In genomic region chr7:131371880-131372651, GRCm38 (mm10) we compare ENCODE assay signal across 8 mouse cellular contexts. TPM values are rescaled to one million over a fixed set of nuclear protein-coding genes. Genes with fewer than 3 reads are reported as not detected.
A peak's percentile ranks its signal among the peaks of the same experiment; 100 is the strongest.
DNase-seq lines count a peak whose midpoint lies in the region; ATAC-seq lines count a peak whose summit lies in the region.

No protein-coding gene starts in this region.

- H3K36me3 ChIP-seq in heart, embryonic 14.5 days (ENCODE audit: control insufficient read depth, insufficient read depth, low read length): peaks cover 14% of the 10 kb centered on the region

- WGBS in heart, embryonic 14.5 days: 66% methylated on average over 9 of the region's 9 CpGs

- H3K9me3 ChIP-seq in heart, embryonic 14.5 days (ENCODE audit: control insufficient read depth, low read length): no peaks in the 10 kb centered on the region

- intact Hi-C loops in heart, postnatal 36 days (cut with DNase I): loop anchor here (5.0 kb wide), 2 partner anchors 180 to 510 kb away; no protein-coding TSS in a partner anchor

- DNase-seq in heart, postnatal 36 days: no peak
- DNase-seq in NIH3T3 (ENCODE audit: low read depth): peak; percentile 68
- peak; percentile 10 for DNase-seq in forelimb bud, embryonic 11.5 days (ENCODE audit: low read depth, low spot score)
- DNase-seq in right cerebral cortex, postnatal 25 days: no peak
- DNase-seq in cerebellum, adult 8-10 months: no peak

- peak overlapping the region in 1 of 2 experiments; percentile 63; a peak in 2 of 4 replicates for H3K4me3 ChIP-seq in heart, embryonic 14.5 days (ENCODE audit: control insufficient read depth in 1 of 2, insufficient read depth in 1 of 2, low read depth in 1 of 2, low read length in 2 of 2)

- ATAC-seq in heart, embryonic 14.5 days (ENCODE audit: insufficient number of reproducible peaks, insufficient read depth, low FRiP score, low read depth): no peak
- peak; percentile 24 for ATAC-seq in megakaryocyte, adult 5-6 weeks (ENCODE audit: poor library complexity, severe bottlenecking)
- no peak for ATAC-seq in frontal cortex, adult (ENCODE audit: low TSS enrichment)

- H3K4me2 ChIP-seq in heart, embryonic 14.5 days (ENCODE audit: low read length): peak overlapping the region; percentile 65

- H3K27me3 ChIP-seq in heart, embryonic 14.5 days (ENCODE audit: control insufficient read depth, insufficient read depth, low read length): no peaks in the 10 kb centered on the region; the same call in 1 of the 2 replicates

- H3K9ac ChIP-seq in heart, embryonic 14.5 days (ENCODE audit: low read length): peak overlapping the region; percentile 85

- H3K4me1 ChIP-seq in heart, embryonic 14.5 days (ENCODE audit: control insufficient read depth in 2 of 2, insufficient read depth in 2 of 2, low read length in 2 of 2): peaks cover 0 to 6% of the 10 kb centered on the region in 2 experiments; a peak in 3 of 4 replicates

- peak overlapping the region in 1 of 2 experiments; percentile 93; a peak in 2 of 4 replicates for H3K27ac ChIP-seq in heart, embryonic 14.5 days (replicated peaks in 1 of 2; ENCODE audit: control insufficient read depth in 1 of 2, insufficient read depth in 1 of 2, low read depth in 2 of 2, low read length in 2 of 2)

RNA-seq across cellular contexts. Expression of gene Pstk, which starts 1.1 kb away (rescaled TPM):
- polyA plus RNA-seq in heart, embryonic 14.5 days (2014; fragmentation: Nextera tagmentation; extraction: Ambion mirVana): 88.8 and 98.9 TPM in 2 replicates
- total RNA-seq in heart, postnatal 36 days (2021): 10 to 100 TPM; 43.1 to 47.8 TPM
- total RNA-seq in megakaryocyte, adult 5-6 weeks (2015): 16.1 and 17.4 TPM in 2 replicates
- total RNA-seq in megakaryocyte, adult 5-6 weeks (2017): 7.2 and 13.3 TPM in 2 replicates

RNA-seq across cellular contexts. Expression of gene 2310057M21Rik, which starts 9.5 kb away (rescaled TPM):
- polyA plus RNA-seq in heart, embryonic 14.5 days (2014; fragmentation: Nextera tagmentation; extraction: Ambion mirVana): 17.1 and 17.4 TPM in 2 replicates
- total RNA-seq in heart, postnatal 36 days (2021): 10 to 100 TPM; 11.9 to 14.1 TPM
- 6.3 and 9.4 TPM in 2 replicates for total RNA-seq in megakaryocyte, adult 5-6 weeks (2015)
- 2.8 and 3.3 TPM in 2 replicates for total RNA-seq in megakaryocyte, adult 5-6 weeks (2017)

RNA-seq across cellular contexts. Expression of gene Ikzf5, which starts 38.3 kb away (rescaled TPM):
- polyA plus RNA-seq in heart, embryonic 14.5 days (2014; fragmentation: Nextera tagmentation; extraction: Ambion mirVana): 10.8 and 11.3 TPM in 2 replicates
- 10 to 100 TPM; 34.2 to 37.2 TPM for total RNA-seq in heart, postnatal 36 days (2021)
- total RNA-seq in megakaryocyte, adult 5-6 weeks (2015): 26.8 and 29.6 TPM in 2 replicates
- 25.2 and 26.3 TPM in 2 replicates for total RNA-seq in megakaryocyte, adult 5-6 weeks (2017)

RNA-seq across cellular contexts. Expression of gene Acadsb, which starts 38.3 kb away (rescaled TPM):
- polyA plus RNA-seq in heart, embryonic 14.5 days (2014; fragmentation: Nextera tagmentation; extraction: Ambion mirVana): 91.6 and 98.3 TPM in 2 replicates
- total RNA-seq in heart, postnatal 36 days (2021): 100 to 1,000 TPM; 204 to 213 TPM
- 21.5 and 33.0 TPM in 2 replicates for total RNA-seq in megakaryocyte, adult 5-6 weeks (2015)
- total RNA-seq in megakaryocyte, adult 5-6 weeks (2017): 43.1 and 56.8 TPM in 2 replicates

RNA-seq across cellular contexts. Expression of gene Fam24a, which starts 38.4 kb away (rescaled TPM):
- polyA plus RNA-seq in heart, embryonic 14.5 days (2014; fragmentation: Nextera tagmentation; extraction: Ambion mirVana): not detected in 2 replicates
- not detected for total RNA-seq in heart, postnatal 36 days (2021)
- not detected in 2 replicates for total RNA-seq in megakaryocyte, adult 5-6 weeks (2015)
- total RNA-seq in megakaryocyte, adult 5-6 weeks (2017): not detected in 2 replicates

Comparison
In these comparisons a context has a peak if more than half of its experiments do, and no peak if none do; other contexts are left out.
1. DNase-seq: peak in NIH3T3 (single experiment) and forelimb bud, embryonic 11.5 days (single experiment); none in heart, postnatal 36 days (0 of 2), right cerebral cortex, postnatal 25 days (single experiment) and cerebellum, adult 8-10 months (single experiment).